Mouse (Mus musculus): Measurements from ENCODE around the gene Brox. TPM values are rescaled to one million over a fixed set of nuclear protein-coding genes. Genes with fewer than 3 reads are reported as not detected.

Brox gene
- polyA plus RNA-seq, 1 experiment from 2014 or later = 55.8 TPM

DNA sequence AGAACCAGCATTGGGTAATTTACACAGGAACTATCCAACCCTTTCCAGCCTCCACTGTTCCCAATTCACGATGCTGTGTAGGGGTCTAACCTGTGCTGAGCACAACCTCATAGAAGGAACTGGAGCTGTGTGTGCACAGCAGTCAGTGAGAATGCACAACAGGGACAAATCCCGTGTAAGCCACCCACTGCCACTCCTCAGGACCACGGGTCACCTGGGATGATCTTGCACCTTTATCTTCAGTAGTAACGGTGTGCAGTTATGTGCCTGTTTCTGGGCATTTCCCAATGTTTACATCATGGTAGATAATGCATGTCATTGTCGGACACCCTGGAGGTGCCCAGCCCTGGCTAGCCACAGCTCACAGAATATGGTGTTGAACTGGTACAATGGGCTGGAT lies 21.3 kb downstream of the Brox start:
- peaks cover 27% of the 10 kb centered on the region for H3K36me3 ChIP-seq (ENCODE audit: insufficient read depth, low read length)
- no peak overlapping the region for H3K4me3 ChIP-seq (ENCODE audit: low read length)
- ATAC-seq (ENCODE audit: low FRiP score, low TSS enrichment) = no peak
- WGBS = 76% methylated on average over 5 of the region's 5 CpGs
- H3K4me1 ChIP-seq (ENCODE audit: insufficient read depth, low read length) = no peaks in the 10 kb centered on the region
- H3K27ac ChIP-seq (ENCODE audit: low read length) = no peak overlapping the region
- H3K27me3 ChIP-seq (ENCODE audit: insufficient read depth, low read length) = no peaks in the 10 kb centered on the region
- H3K4me2 ChIP-seq (replicated peaks; ENCODE audit: low read depth, low read length) = no peak overlapping the region
- no peaks in the 10 kb centered on the region for H3K9me3 ChIP-seq (ENCODE audit: low read length)
- no peak overlapping the region for H3K9ac ChIP-seq (replicated peaks; ENCODE audit: low read length)

DNA sequence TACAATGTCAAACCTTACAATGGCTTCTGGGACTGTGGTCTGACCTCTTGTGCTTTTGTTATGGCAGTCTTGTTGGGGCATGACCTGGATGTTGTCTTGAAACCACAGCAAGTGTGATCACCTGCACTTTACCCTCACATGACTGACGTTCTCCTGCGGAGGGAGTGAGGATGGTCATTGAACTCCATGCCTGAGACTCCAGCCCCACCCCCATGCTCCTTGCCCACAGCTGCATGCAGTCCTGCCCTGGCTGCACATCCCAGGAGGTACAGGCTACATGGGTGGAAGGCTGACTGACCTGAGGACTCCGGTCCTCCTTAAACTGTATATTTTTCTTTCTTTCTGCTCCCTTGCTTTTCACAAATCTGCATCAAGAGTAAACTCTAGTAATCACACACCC lies 22.7 kb downstream of the Brox start:
- Histone ChIP-seq H3K27ac (ENCODE audit: low read length) (no peak overlapping the region), H3K9ac (replicated peaks; ENCODE audit: low read length) (no peak overlapping the region), H3K4me3 (ENCODE audit: low read length) (no peak overlapping the region), H3K4me2 (replicated peaks; ENCODE audit: low read depth, low read length) (no peak overlapping the region), H3K36me3 (ENCODE audit: insufficient read depth, low read length) (peaks cover 16% of the 10 kb centered on the region), H3K4me1 (ENCODE audit: insufficient read depth, low read length) (no peaks in the 10 kb centered on the region), H3K9me3 (ENCODE audit: low read length) (no peaks in the 10 kb centered on the region), H3K27me3 (ENCODE audit: insufficient read depth, low read length) (no peaks in the 10 kb centered on the region)
- WGBS = 51% methylated on average over 3 of the region's 3 CpGs
- ATAC-seq (ENCODE audit: low FRiP score, low TSS enrichment) = no peak

DNA sequence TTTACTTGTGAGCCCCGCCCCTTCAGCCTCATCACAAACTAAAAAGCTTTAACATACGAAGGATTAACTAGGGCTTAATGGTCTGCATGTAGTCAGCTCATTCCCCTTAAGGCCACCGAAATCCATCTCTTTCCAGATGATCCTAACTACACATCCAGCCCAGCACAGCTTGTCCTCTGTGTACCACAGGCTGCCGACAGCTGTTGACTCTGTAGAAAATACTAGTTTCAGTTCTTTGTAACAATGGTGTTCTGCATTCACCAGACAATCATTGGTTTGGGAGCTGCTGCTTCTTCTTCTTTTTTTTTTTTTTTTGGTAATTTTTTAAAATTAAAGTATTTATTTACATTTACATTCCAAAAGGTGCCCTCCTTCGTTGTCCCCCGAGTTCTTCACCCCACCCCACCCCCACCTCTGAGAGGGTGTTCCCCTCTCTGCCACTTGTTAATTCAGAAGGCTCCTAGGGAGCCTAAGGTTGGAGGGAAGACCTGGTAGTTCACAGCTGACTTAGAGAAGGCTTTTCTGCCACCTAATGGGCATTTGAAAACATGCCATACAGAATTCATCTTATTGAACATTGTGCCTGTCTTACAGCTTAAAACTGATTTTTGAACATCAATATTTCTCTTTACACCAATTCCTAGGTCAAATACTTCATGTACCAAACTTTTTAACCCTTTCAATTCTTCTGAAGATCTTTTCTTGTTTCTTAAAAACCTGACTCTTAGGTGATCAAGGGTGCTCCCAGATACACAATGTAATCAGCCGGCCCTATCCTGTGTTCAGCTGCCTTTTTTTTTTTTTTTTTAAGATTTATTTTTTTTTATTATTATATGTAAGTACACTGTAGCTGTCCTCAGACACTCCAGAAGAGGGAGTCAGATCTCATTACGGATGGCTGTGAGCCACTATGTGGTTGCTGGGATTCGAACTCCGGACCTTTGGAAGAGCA lies 23.9 kb downstream of the Brox start:
- H3K4me3 ChIP-seq (ENCODE audit: low read length) = no peak overlapping the region
- 57% methylated on average over 10 of the region's 10 CpGs for WGBS
- no peak for ATAC-seq (ENCODE audit: low FRiP score, low TSS enrichment)

DNA sequence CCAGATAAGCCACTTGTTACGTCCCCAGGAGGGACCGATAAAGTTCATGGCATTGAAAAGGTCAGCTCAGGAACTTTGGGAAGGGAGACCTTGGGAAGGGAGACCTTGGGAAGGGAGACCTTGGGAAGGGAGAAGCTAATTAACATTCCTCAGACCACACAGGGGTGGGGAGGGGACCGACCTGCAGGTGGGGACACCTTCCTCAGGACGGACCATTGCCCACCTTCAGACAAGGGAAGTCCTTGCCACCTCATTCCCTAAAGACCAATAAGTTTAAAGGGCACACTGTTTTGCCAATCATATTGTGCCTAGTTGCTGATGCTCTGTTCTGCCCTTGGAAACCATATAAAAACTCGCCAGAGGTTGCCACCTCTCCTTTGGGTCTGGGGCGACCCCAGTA lies 29.4 kb downstream of the Brox start:
- no peaks in the 10 kb centered on the region for H3K4me1 ChIP-seq (ENCODE audit: insufficient read depth, low read length)
- WGBS = 66% methylated on average over 6 of the region's 6 CpGs
- no peaks in the 10 kb centered on the region for H3K9me3 ChIP-seq (ENCODE audit: low read length)
- H3K9ac ChIP-seq (replicated peaks; ENCODE audit: low read length) = no peak overlapping the region
- H3K27ac ChIP-seq (ENCODE audit: low read length) = no peak overlapping the region
- H3K4me2 ChIP-seq (replicated peaks; ENCODE audit: low read depth, low read length) = no peak overlapping the region
- H3K27me3 ChIP-seq (ENCODE audit: insufficient read depth, low read length) = no peaks in the 10 kb centered on the region
- H3K4me3 ChIP-seq (ENCODE audit: low read length) = no peak overlapping the region
- H3K36me3 ChIP-seq (ENCODE audit: insufficient read depth, low read length) = no peaks in the 10 kb centered on the region
- no peak for ATAC-seq (ENCODE audit: low FRiP score, low TSS enrichment)

More for the DNA sequence above, 23.9 kb downstream of the Brox start:
- Histone ChIP-seq H3K4me2 (replicated peaks; ENCODE audit: low read depth, low read length) (no peak overlapping the region), H3K36me3 (ENCODE audit: insufficient read depth, low read length) (peaks cover 6% of the 10 kb centered on the region; the same call in 1 of the 2 replicates), H3K27me3 (ENCODE audit: insufficient read depth, low read length) (no peaks in the 10 kb centered on the region), H3K9ac (replicated peaks; ENCODE audit: low read length) (no peak overlapping the region), H3K9me3 (ENCODE audit: low read length) (no peaks in the 10 kb centered on the region), H3K4me1 (ENCODE audit: insufficient read depth, low read length) (no peaks in the 10 kb centered on the region), H3K27ac (ENCODE audit: low read length) (no peak overlapping the region)

DNA sequence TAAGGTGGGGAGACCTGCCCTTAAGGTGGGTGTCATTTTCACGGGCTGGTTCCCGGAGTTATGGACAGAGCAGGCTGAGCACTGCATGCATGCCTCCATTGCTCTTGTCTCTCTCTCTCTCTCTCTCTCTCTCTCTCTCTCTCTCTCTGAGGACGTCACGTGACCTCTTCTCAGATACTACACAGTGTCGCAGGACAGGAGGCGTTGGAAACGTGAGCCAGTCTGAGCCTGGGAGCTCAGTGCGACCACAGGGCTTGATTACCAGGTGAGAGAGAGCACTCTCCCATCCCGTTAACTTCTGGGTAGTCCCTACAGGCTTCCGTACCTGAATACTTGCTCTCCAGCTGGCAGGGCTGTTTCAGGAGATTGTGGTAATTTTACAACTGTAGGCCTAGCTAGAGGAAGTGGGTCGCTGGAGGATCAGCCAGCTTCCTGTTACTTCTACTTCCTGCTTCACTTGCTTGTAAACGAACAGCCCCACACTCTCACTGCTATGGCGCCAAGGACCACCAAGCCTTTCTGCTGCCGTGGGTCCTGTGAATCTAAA lies 31.1 kb downstream of the Brox start:
- no peak overlapping the region for H3K27ac ChIP-seq (ENCODE audit: low read length)
- H3K4me2 ChIP-seq (replicated peaks; ENCODE audit: low read depth, low read length) = no peak overlapping the region
- no peaks in the 10 kb centered on the region for H3K4me1 ChIP-seq (ENCODE audit: insufficient read depth, low read length)
- H3K9ac ChIP-seq (replicated peaks; ENCODE audit: low read length) = no peak overlapping the region
- no peaks in the 10 kb centered on the region for H3K27me3 ChIP-seq (ENCODE audit: insufficient read depth, low read length)
- no peaks in the 10 kb centered on the region for H3K36me3 ChIP-seq (ENCODE audit: insufficient read depth, low read length)
- H3K9me3 ChIP-seq (ENCODE audit: low read length) = no peaks in the 10 kb centered on the region
- H3K4me3 ChIP-seq (ENCODE audit: low read length) = no peak overlapping the region
- WGBS = 56% methylated on average over 14 of the region's 14 CpGs
- ATAC-seq (ENCODE audit: low FRiP score, low TSS enrichment) = no peak

DNA sequence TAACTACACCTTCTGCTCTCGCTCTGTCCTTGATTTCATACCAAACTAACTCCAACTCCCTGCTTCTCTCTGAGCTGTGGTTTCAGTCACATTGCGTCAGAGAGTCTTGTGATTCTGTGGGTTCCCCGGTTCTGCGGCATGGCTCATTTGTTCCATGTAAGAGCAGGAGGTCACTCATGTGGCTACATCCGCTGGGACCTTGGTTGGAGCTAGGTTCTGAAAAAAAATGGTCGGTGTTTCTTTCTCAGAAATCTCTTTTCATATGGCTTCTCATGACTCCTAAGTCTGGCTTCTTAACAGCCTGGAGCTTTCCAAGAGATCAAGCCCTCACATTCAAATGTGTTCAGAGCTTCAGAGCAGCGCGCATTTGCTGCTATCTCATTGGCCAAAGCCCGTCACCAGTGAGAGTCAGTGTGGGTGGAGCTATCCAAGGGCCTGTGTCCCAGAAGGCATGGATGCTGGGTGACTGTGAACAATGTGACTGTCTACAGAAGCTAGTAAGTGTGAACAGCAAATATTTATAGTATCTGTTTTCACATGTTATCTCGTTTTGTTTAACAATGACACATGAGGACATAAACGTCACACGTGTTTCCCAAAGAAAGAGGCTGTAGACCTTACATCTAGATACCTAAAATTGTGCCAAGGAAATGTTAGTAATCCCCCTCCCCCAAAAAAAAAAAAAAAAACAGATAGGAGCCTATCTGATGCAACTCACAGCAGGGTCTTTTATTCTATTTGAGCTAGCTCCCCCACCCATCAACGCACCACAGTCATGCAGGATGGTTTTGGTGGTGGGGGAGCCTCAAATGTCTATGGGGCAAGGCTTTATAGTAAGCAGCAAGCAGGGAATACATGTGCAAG lies 32.7 kb downstream of the Brox start:
- ATAC-seq (ENCODE audit: low FRiP score, low TSS enrichment) = no peak
- Histone ChIP-seq H3K4me2 (replicated peaks; ENCODE audit: low read depth, low read length) (no peak overlapping the region), H3K9ac (replicated peaks; ENCODE audit: low read length) (no peak overlapping the region), H3K9me3 (ENCODE audit: low read length) (no peaks in the 10 kb centered on the region), H3K27me3 (ENCODE audit: insufficient read depth, low read length) (no peaks in the 10 kb centered on the region), H3K4me1 (ENCODE audit: insufficient read depth, low read length) (no peaks in the 10 kb centered on the region), H3K27ac (ENCODE audit: low read length) (no peak overlapping the region), H3K4me3 (ENCODE audit: low read length) (no peak overlapping the region), H3K36me3 (ENCODE audit: insufficient read depth, low read length) (no peaks in the 10 kb centered on the region)
- WGBS = 78% methylated on average over 13 of the region's 13 CpGs

DNA sequence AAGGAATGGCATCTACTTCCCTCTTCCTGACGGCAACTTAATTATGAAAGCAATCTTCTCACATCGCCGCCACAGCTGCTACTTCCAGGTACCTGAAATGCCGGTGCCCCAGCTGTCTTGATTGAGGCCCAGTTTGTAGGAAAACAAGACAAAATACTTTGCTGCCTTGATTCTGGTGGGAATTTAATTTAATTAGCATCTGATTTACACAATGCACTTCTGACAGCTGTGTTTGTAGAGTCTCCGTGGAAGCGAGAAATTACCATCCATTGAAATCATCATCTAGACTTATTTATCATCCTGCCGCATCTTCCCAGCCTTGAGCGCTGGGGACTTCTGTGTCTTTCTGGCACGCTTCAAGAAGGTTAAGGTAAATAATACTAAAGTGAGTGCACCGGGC lies 44.5 kb downstream of the Brox start:
- Histone ChIP-seq H3K27ac (ENCODE audit: low read length) (no peak overlapping the region), H3K36me3 (ENCODE audit: insufficient read depth, low read length) (no peaks in the 10 kb centered on the region), H3K9ac (replicated peaks; ENCODE audit: low read length) (no peak overlapping the region), H3K4me2 (replicated peaks; ENCODE audit: low read depth, low read length) (no peak overlapping the region), H3K27me3 (ENCODE audit: insufficient read depth, low read length) (0 out of 2 replicates have a peak, but pooled peaks cover 3% of the 10 kb centered on the region), H3K4me3 (ENCODE audit: low read length) (no peak overlapping the region), H3K4me1 (ENCODE audit: insufficient read depth, low read length) (no peaks in the 10 kb centered on the region), H3K9me3 (ENCODE audit: low read length) (no peaks in the 10 kb centered on the region)
- ATAC-seq (ENCODE audit: low FRiP score, low TSS enrichment) = no peak
- WGBS = 58% methylated on average over 10 of the region's 10 CpGs

DNA sequence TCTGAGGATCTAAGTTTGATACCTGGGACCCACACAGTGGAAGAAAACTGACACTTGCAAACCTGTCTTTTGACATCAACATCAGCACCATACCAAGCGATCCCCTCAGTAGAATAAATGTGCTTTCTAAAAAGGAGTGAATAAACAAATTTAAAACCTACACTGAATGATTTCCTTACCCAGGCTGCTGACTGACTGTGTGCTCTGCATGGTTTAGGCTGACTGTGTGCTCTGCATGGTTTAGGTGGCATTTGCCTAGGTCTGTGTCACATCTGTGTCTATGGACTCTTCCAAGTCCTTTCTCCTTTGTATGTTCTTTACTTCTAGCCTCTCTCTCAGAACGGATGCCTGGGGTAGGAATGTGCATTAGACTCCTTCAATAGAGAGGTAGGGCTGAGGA lies 45.3 kb downstream of the Brox start:
- Histone ChIP-seq H3K4me2 (replicated peaks; ENCODE audit: low read depth, low read length) (no peak overlapping the region), H3K4me1 (ENCODE audit: insufficient read depth, low read length) (no peaks in the 10 kb centered on the region), H3K9ac (replicated peaks; ENCODE audit: low read length) (no peak overlapping the region), H3K9me3 (ENCODE audit: low read length) (no peaks in the 10 kb centered on the region), H3K27me3 (ENCODE audit: insufficient read depth, low read length) (0 out of 2 replicates have a peak, but pooled peaks cover 3% of the 10 kb centered on the region), H3K36me3 (ENCODE audit: insufficient read depth, low read length) (no peaks in the 10 kb centered on the region), H3K4me3 (ENCODE audit: low read length) (no peak overlapping the region), H3K27ac (ENCODE audit: low read length) (no peak overlapping the region)
- no peak for ATAC-seq (ENCODE audit: low FRiP score, low TSS enrichment)
- WGBS = 68% methylated on average over 2 of the region's 2 CpGs

DNA sequence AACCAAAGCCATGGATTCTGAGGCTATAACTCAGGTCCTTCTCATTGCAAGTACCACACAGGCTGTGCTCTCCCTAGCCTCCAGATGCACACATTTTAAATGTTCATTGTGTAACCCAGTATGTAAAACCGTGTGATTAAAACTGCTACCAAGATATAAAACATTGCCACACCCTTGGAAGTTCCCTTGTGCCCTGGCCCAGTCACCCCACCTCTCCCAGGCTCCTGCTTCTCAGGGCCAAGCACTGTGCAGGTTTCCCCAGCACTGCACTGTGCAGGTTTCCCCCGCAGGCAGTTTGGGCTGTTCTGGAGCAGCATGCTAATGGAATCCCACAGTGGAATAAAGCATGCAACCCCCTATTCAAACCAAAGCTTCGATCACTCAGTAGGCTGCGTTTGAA lies 46.5 kb downstream of the Brox start:
- H3K4me3 ChIP-seq (ENCODE audit: low read length) = no peak overlapping the region
- no peak overlapping the region for H3K27ac ChIP-seq (ENCODE audit: low read length)
- no peak for ATAC-seq (ENCODE audit: low FRiP score, low TSS enrichment)
- H3K27me3 ChIP-seq (ENCODE audit: insufficient read depth, low read length) = 0 out of 2 replicates have a peak, but pooled peaks cover 3% of the 10 kb centered on the region
- no peak overlapping the region for H3K9ac ChIP-seq (replicated peaks; ENCODE audit: low read length)
- no peaks in the 10 kb centered on the region for H3K4me1 ChIP-seq (ENCODE audit: insufficient read depth, low read length)
- WGBS = 72% methylated on average over 4 of the region's 4 CpGs
- H3K4me2 ChIP-seq (replicated peaks; ENCODE audit: low read depth, low read length) = no peak overlapping the region
- H3K9me3 ChIP-seq (ENCODE audit: low read length) = no peaks in the 10 kb centered on the region
- H3K36me3 ChIP-seq (ENCODE audit: insufficient read depth, low read length) = no peaks in the 10 kb centered on the region
